Mouse (Mus musculus) small intestine, adult 2 months (tissue): ENCODE results near the gene Rhox13.

Experiments used
- CTCF ChIP-seq: fragments of 200-500 bp; IDR thresholded peaks from 2 replicates; pipeline ENCODE4 v1.5.1; 2012; ENCODE audit warnings: low read depth, mild to moderate bottlenecking, control low read depth, inconsistent platforms, low read length, moderate library complexity, mixed read lengths; ENCODE audit not compliant: insufficient replicate concordance, insufficient read length; ENCODE audit errors: extremely low read depth
- POLR2A ChIP-seq: fragments of 200-500 bp; IDR thresholded peaks from 2 replicates; pipeline ENCODE4 v1.6.1; 2012; ENCODE audit warnings: low read depth, mild to moderate bottlenecking, control low read depth, inconsistent platforms, low read length, moderate library complexity

GRCm38 (mm10) chrX:38165315-38165714 is 44.3 kb downstream of the Rhox13 start:
- TF ChIP-seq POLR2A (no peak), CTCF (no peak)
